Mouse (Mus musculus): ENCODE data around the gene Rimklb. TPM values are rescaled to one million over a fixed set of nuclear protein-coding genes. Genes with fewer than 3 reads are reported as not detected.
"Not testable (repeated sequence)": the region's sequence is repeated elsewhere in the genome, so short reads cannot be mapped to it uniquely, and the experiment has no call there.

Rimklb gene
- 7.7 and 8.1 TPM in 2 replicates for polyA plus RNA-seq (2014; fragmentation: Nextera tagmentation; extraction: Ambion mirVana)

- no peak within 1 kb of the TSS for H3K4me3 ChIP-seq (ENCODE audit: low read depth, low read length)
- ATAC-seq (replicated peaks; ENCODE audit: low FRiP score) (no peak), DNase-seq (ENCODE audit: low spot score) (no peak)
- H3K4me2 ChIP-seq: no peak within 1 kb of the TSS
- H3K9me3 ChIP-seq (ENCODE audit: control insufficient read depth, low read length): no peaks in the 10 kb centered on the region
- H3K9ac ChIP-seq (ENCODE audit: low read depth, low read length): no peak within 1 kb of the TSS
- H3K36me3 ChIP-seq (ENCODE audit: control insufficient read depth, insufficient read depth, low read length): no peaks in the 10 kb centered on the region
- peaks cover 28% of the 10 kb centered on the region for H3K27me3 ChIP-seq (replicated peaks; ENCODE audit: control insufficient read depth, insufficient read depth, low read length)
- H3K4me1 ChIP-seq (replicated peaks; ENCODE audit: control insufficient read depth, insufficient read depth, low read length): no peaks in the 10 kb centered on the region
- 75% methylated on average over 5 of the region's 5 CpGs for WGBS
- H3K27ac ChIP-seq (ENCODE audit: low read depth, low read length): no peak within 1 kb of the TSS
These were observed at the start of gene Rimklb for GRCm38 (mm10) chr6:122498661-122499060. Gene Rimklb (minus strand): TSS chr6:122498761.

GRCm38 (mm10) chr6:122545948-122546347 is 47.4 kb upstream of the Rimklb start:
- no peak overlapping the region for H3K4me3 ChIP-seq (ENCODE audit: low read depth, low read length)
- no peaks in the 10 kb centered on the region for H3K4me1 ChIP-seq (replicated peaks; ENCODE audit: control insufficient read depth, insufficient read depth, low read length)
- no peaks in the 10 kb centered on the region for H3K36me3 ChIP-seq (ENCODE audit: control insufficient read depth, insufficient read depth, low read length)
- no peak for DNase-seq (ENCODE audit: low spot score)
- no peaks in the 10 kb centered on the region for H3K9me3 ChIP-seq (ENCODE audit: control insufficient read depth, low read length)
- 78% methylated on average over 10 of the region's 10 CpGs for WGBS
- no peak overlapping the region for H3K4me2 ChIP-seq
- H3K27ac ChIP-seq (ENCODE audit: low read depth, low read length): no peak overlapping the region
- H3K9ac ChIP-seq (ENCODE audit: low read depth, low read length): no peak overlapping the region
- ATAC-seq (replicated peaks; ENCODE audit: low FRiP score): no peak
- no peaks in the 10 kb centered on the region for H3K27me3 ChIP-seq (replicated peaks; ENCODE audit: control insufficient read depth, insufficient read depth, low read length)

GRCm38 (mm10) chr6:122545289-122545882 is 46.8 kb upstream of the Rimklb start:
- no peak overlapping the region for H3K4me3 ChIP-seq (ENCODE audit: low read depth, low read length)
- no peaks in the 10 kb centered on the region for H3K9me3 ChIP-seq (ENCODE audit: control insufficient read depth, low read length)
- ATAC-seq (replicated peaks; ENCODE audit: low FRiP score): no peak
- H3K27ac ChIP-seq (ENCODE audit: low read depth, low read length): no peak overlapping the region
- WGBS: 65% methylated on average over 9 of the region's 9 CpGs
- H3K4me1 ChIP-seq (replicated peaks; ENCODE audit: control insufficient read depth, insufficient read depth, low read length): no peaks in the 10 kb centered on the region
- no peak overlapping the region for H3K9ac ChIP-seq (ENCODE audit: low read depth, low read length)
- no peaks in the 10 kb centered on the region for H3K36me3 ChIP-seq (ENCODE audit: control insufficient read depth, insufficient read depth, low read length)
- H3K4me2 ChIP-seq: no peak overlapping the region
- DNase-seq (ENCODE audit: low spot score): no peak
- no peaks in the 10 kb centered on the region for H3K27me3 ChIP-seq (replicated peaks; ENCODE audit: control insufficient read depth, insufficient read depth, low read length)

DNA sequence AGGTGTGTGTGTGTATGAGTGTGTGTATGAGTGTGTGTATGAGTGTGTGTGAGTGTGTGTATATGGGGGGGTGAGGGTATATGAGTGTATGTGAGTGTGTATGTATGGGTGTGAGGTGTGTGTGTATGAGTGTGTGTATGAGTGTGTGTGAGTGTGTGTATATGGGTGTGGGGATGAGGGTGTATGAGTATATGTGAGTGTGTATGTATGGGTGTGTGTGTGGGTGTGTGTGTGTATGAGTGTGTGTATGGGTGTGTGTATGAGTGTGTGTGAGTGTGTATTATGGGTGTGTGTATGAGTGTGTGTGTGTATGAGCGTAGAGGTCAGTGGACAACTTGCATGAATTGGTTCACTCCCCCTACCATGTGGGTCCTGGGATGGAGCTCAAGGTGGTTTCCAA is 46.1 kb upstream of the Rimklb start:
- Histone ChIP-seq H3K4me1 (replicated peaks; ENCODE audit: control insufficient read depth, insufficient read depth, low read length) (no peaks in the 10 kb centered on the region), H3K27ac (ENCODE audit: low read depth, low read length) (no peak overlapping the region), H3K9ac (ENCODE audit: low read depth, low read length) (no peak overlapping the region), H3K27me3 (replicated peaks; ENCODE audit: control insufficient read depth, insufficient read depth, low read length) (no peaks in the 10 kb centered on the region), H3K36me3 (ENCODE audit: control insufficient read depth, insufficient read depth, low read length) (no peaks in the 10 kb centered on the region), H3K4me2 (no peak overlapping the region), H3K9me3 (ENCODE audit: control insufficient read depth, low read length) (no peaks in the 10 kb centered on the region), H3K4me3 (ENCODE audit: low read depth, low read length) (no peak overlapping the region)
- ATAC-seq (replicated peaks; ENCODE audit: low FRiP score) (no peak), DNase-seq (ENCODE audit: low spot score) (no peak)
- WGBS: 88% methylated on average over 1 of the region's 1 CpGs

DNA sequence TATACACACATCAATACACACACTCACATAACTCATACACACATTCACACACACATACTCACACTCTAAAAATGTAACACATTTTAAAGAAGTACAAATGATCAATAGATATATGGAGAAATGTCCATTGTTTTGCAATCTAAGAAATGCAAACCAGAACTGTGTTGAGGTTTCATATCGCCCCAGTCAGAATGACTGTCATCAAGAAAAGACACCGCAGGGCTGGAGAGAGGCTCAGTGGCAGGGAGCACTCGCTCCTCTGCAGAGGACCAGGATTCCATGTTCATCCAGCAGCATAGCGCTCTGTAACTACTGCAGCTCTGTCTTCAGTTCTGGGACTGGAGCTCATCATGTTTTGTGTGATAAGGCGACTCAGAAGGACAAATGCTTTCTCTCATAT is 45.0 kb upstream of the Rimklb start:
- H3K36me3 ChIP-seq (ENCODE audit: control insufficient read depth, insufficient read depth, low read length): no peaks in the 10 kb centered on the region
- no peaks in the 10 kb centered on the region for H3K27me3 ChIP-seq (replicated peaks; ENCODE audit: control insufficient read depth, insufficient read depth, low read length)
- H3K27ac ChIP-seq (ENCODE audit: low read depth, low read length): no peak overlapping the region
- no peak for DNase-seq (ENCODE audit: low spot score)
- no peak overlapping the region for H3K9ac ChIP-seq (ENCODE audit: low read depth, low read length)
- no peak overlapping the region for H3K4me3 ChIP-seq (ENCODE audit: low read depth, low read length)
- no peak for ATAC-seq (replicated peaks; ENCODE audit: low FRiP score)
- no peaks in the 10 kb centered on the region for H3K4me1 ChIP-seq (replicated peaks; ENCODE audit: control insufficient read depth, insufficient read depth, low read length)
- WGBS: 69% methylated on average over 5 of the region's 5 CpGs
- H3K4me2 ChIP-seq: no peak overlapping the region
- H3K9me3 ChIP-seq (ENCODE audit: control insufficient read depth, low read length): no peaks in the 10 kb centered on the region

GRCm38 (mm10) chr6:122542459-122542858 is 43.9 kb upstream of the Rimklb start:
- H3K4me3 ChIP-seq (ENCODE audit: low read depth, low read length); H3K27ac ChIP-seq (ENCODE audit: low read depth, low read length); H3K36me3 ChIP-seq (ENCODE audit: control insufficient read depth, insufficient read depth, low read length); ATAC-seq (replicated peaks; ENCODE audit: low FRiP score); H3K27me3 ChIP-seq (replicated peaks; ENCODE audit: control insufficient read depth, insufficient read depth, low read length); H3K9me3 ChIP-seq (ENCODE audit: control insufficient read depth, low read length); H3K4me1 ChIP-seq (replicated peaks; ENCODE audit: control insufficient read depth, insufficient read depth, low read length); H3K4me2 ChIP-seq; H3K9ac ChIP-seq (ENCODE audit: low read depth, low read length); DNase-seq (ENCODE audit: low spot score): not testable (repeated sequence)
- 65% methylated on average over 5 of the region's 5 CpGs for WGBS

DNA sequence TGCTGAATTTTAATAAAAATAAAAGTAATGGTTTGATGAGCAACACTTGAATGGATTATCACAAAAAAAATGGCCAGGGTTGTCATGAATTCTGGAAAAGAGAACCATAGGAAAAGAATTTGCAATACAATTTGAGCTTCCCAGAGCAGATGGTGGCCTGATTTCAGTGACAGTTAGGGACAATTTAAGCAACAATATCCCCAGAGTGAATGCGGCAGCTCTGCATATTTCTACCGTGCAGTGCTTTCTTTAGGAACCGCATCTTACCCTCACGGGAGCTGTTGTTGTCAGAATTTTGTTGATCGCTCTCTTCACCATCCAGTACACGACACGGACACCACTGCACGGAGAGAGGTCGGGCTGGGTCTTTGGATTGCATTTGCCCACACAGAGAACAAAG is 41.0 kb upstream of the Rimklb start:
- no peaks in the 10 kb centered on the region for H3K27me3 ChIP-seq (replicated peaks; ENCODE audit: control insufficient read depth, insufficient read depth, low read length)
- DNase-seq (ENCODE audit: low spot score) (no peak), ATAC-seq (replicated peaks; ENCODE audit: low FRiP score) (no peak)
- 88% methylated on average over 9 of the region's 9 CpGs for WGBS
- no peak overlapping the region for H3K27ac ChIP-seq (ENCODE audit: low read depth, low read length)
- no peaks in the 10 kb centered on the region for H3K4me1 ChIP-seq (replicated peaks; ENCODE audit: control insufficient read depth, insufficient read depth, low read length)
- H3K36me3 ChIP-seq (ENCODE audit: control insufficient read depth, insufficient read depth, low read length): no peaks in the 10 kb centered on the region
- H3K9me3 ChIP-seq (ENCODE audit: control insufficient read depth, low read length): no peaks in the 10 kb centered on the region
- no peak overlapping the region for H3K4me3 ChIP-seq (ENCODE audit: low read depth, low read length)
- H3K4me2 ChIP-seq: no peak overlapping the region
- H3K9ac ChIP-seq (ENCODE audit: low read depth, low read length): no peak overlapping the region

GRCm38 (mm10) chr6:122534032-122534431 is 35.5 kb upstream of the Rimklb start:
- WGBS: 57% methylated on average over 3 of the region's 3 CpGs
- no peak overlapping the region for H3K4me3 ChIP-seq (ENCODE audit: low read depth, low read length)
- H3K4me1 ChIP-seq (replicated peaks; ENCODE audit: control insufficient read depth, insufficient read depth, low read length): 0 out of 2 replicates have a peak, but pooled peaks cover 2% of the 10 kb centered on the region
- no peaks in the 10 kb centered on the region for H3K9me3 ChIP-seq (ENCODE audit: control insufficient read depth, low read length)
- DNase-seq (ENCODE audit: low spot score): no peak
- ATAC-seq (replicated peaks; ENCODE audit: low FRiP score): no peak
- H3K4me2 ChIP-seq: no peak overlapping the region
- H3K27me3 ChIP-seq (replicated peaks; ENCODE audit: control insufficient read depth, insufficient read depth, low read length): no peaks in the 10 kb centered on the region
- no peak overlapping the region for H3K27ac ChIP-seq (ENCODE audit: low read depth, low read length)
- no peak overlapping the region for H3K9ac ChIP-seq (ENCODE audit: low read depth, low read length)
- H3K36me3 ChIP-seq (ENCODE audit: control insufficient read depth, insufficient read depth, low read length): no peaks in the 10 kb centered on the region

DNA sequence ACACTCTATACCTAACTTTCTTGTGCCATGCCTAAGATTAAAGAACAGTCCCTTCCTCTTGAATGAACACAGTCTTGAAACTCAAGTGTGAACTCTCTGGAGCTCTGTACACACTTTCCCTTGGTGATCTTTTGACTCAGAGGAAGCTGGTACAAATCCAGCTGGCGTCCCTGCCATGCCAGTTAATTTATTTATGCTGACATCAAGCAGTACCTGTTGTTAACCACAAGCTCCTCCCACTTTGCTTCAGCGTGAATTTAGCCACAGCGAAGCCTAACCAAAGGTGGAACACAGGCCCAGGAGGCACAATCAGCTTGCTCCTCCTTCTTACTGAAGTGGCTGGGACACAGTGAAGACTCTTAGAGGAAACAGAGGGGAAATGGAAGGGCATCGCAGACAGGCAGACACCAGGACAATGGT is 34.3 kb upstream of the Rimklb start:
- Histone ChIP-seq H3K27me3 (replicated peaks; ENCODE audit: control insufficient read depth, insufficient read depth, low read length) (no peaks in the 10 kb centered on the region), H3K27ac (ENCODE audit: low read depth, low read length) (no peak overlapping the region), H3K4me1 (replicated peaks; ENCODE audit: control insufficient read depth, insufficient read depth, low read length) (0 out of 2 replicates have a peak, but pooled peaks cover 2% of the 10 kb centered on the region), H3K4me2 (peak overlapping the region; percentile 18), H3K36me3 (ENCODE audit: control insufficient read depth, insufficient read depth, low read length) (no peaks in the 10 kb centered on the region), H3K9ac (ENCODE audit: low read depth, low read length) (no peak overlapping the region), H3K4me3 (ENCODE audit: low read depth, low read length) (no peak overlapping the region), H3K9me3 (ENCODE audit: control insufficient read depth, low read length) (no peaks in the 10 kb centered on the region)
- WGBS: 18% methylated on average over 4 of the region's 4 CpGs
- no peak for ATAC-seq (replicated peaks; ENCODE audit: low FRiP score)
- no peak for DNase-seq (ENCODE audit: low spot score)

Data from liver, embryonic 11.5 days (tissue).